Mouse (Mus musculus): Measurements from ENCODE around the gene E2f8. TPM values are rescaled to one million over a fixed set of nuclear protein-coding genes. Genes with fewer than 3 reads are reported as not detected.

Gene E2f8
- total and polyA plus RNA-seq, 2 experiments from 2014 or later: 0.70 to 1.8 TPM

- no peak for DNase-seq (ENCODE audit: low spot score)
- Histone ChIP-seq H3K9ac (replicated peaks; ENCODE audit: low read length, poor library complexity, severe bottlenecking) (no peak overlapping the region), H3K27ac (ENCODE audit: low read depth, low read length) (no peak overlapping the region), H3K4me1 (ENCODE audit: insufficient read depth, low read length) (no peaks in the 10 kb centered on the region), H3K36me3 (ENCODE audit: insufficient read depth, low read length) (no peaks in the 10 kb centered on the region), H3K4me3 (ENCODE audit: low read depth, low read length) (no peak overlapping the region), H3K27me3 (ENCODE audit: insufficient read depth, low read length) (no peaks in the 10 kb centered on the region), H3K4me2 (ENCODE audit: low read depth, low read length, poor library complexity, severe bottlenecking) (no peak overlapping the region), H3K9me3 (ENCODE audit: low read length) (no peaks in the 10 kb centered on the region)
- TF ChIP-seq CTCF (IDR thresholded peaks at IDR 0.05): no peak
- WGBS: 71% methylated on average over 1 of the region's 1 CpGs
- no peak for ATAC-seq (ENCODE audit: low FRiP score)
These were observed 20.4 kb downstream of the E2f8 start for GRCm38 (mm10) chr7:48860948-48861347.

- WGBS: 77% methylated on average over 4 of the region's 4 CpGs
- DNase-seq (ENCODE audit: low spot score): no peak
- no peak for TF ChIP-seq CTCF (IDR thresholded peaks at IDR 0.05)
- Histone ChIP-seq H3K9me3 (ENCODE audit: low read length) (no peaks in the 10 kb centered on the region), H3K36me3 (ENCODE audit: insufficient read depth, low read length) (no peaks in the 10 kb centered on the region), H3K4me1 (ENCODE audit: insufficient read depth, low read length) (no peaks in the 10 kb centered on the region), H3K4me2 (ENCODE audit: low read depth, low read length, poor library complexity, severe bottlenecking) (no peak overlapping the region), H3K9ac (replicated peaks; ENCODE audit: low read length, poor library complexity, severe bottlenecking) (no peak overlapping the region), H3K4me3 (ENCODE audit: low read depth, low read length) (no peak overlapping the region), H3K27me3 (ENCODE audit: insufficient read depth, low read length) (no peaks in the 10 kb centered on the region), H3K27ac (ENCODE audit: low read depth, low read length) (no peak overlapping the region)
- ATAC-seq (ENCODE audit: low FRiP score): no peak
These were observed 22.0 kb downstream of the E2f8 start for GRCm38 (mm10) chr7:48859362-48859761.

GRCm38 (mm10) chr7:48858257-48858656, 23.1 kb downstream of the E2f8 start:
- 69% methylated on average over 1 of the region's 1 CpGs for WGBS
- H3K9ac ChIP-seq (replicated peaks; ENCODE audit: low read length, poor library complexity, severe bottlenecking): no peak overlapping the region
- no peak for ATAC-seq (ENCODE audit: low FRiP score)

GRCm38 (mm10) chr7:48855461-48855860, 25.9 kb downstream of the E2f8 start:
- Histone ChIP-seq H3K4me1 (ENCODE audit: insufficient read depth, low read length) (no peaks in the 10 kb centered on the region), H3K27me3 (ENCODE audit: insufficient read depth, low read length) (no peaks in the 10 kb centered on the region), H3K27ac (ENCODE audit: low read depth, low read length) (no peak overlapping the region), H3K4me3 (ENCODE audit: low read depth, low read length) (no peak overlapping the region), H3K36me3 (ENCODE audit: insufficient read depth, low read length) (no peaks in the 10 kb centered on the region), H3K9ac (replicated peaks; ENCODE audit: low read length, poor library complexity, severe bottlenecking) (no peak overlapping the region), H3K4me2 (ENCODE audit: low read depth, low read length, poor library complexity, severe bottlenecking) (no peak overlapping the region), H3K9me3 (ENCODE audit: low read length) (no peaks in the 10 kb centered on the region)
- ATAC-seq (ENCODE audit: low FRiP score): no peak
- no peak for DNase-seq (ENCODE audit: low spot score)
- 95% methylated on average over 3 of the region's 3 CpGs for WGBS
- TF ChIP-seq CTCF (IDR thresholded peaks at IDR 0.05): no peak

More at GRCm38 (mm10) chr7:48858257-48858656, 23.1 kb downstream of the E2f8 start:
- H3K27ac ChIP-seq (ENCODE audit: low read depth, low read length): no peak overlapping the region
- no peak overlapping the region for H3K4me3 ChIP-seq (ENCODE audit: low read depth, low read length)
- H3K9me3 ChIP-seq (ENCODE audit: low read length): no peaks in the 10 kb centered on the region
- TF ChIP-seq CTCF (IDR thresholded peaks at IDR 0.05): no peak
- H3K27me3 ChIP-seq (ENCODE audit: insufficient read depth, low read length): no peaks in the 10 kb centered on the region
- no peaks in the 10 kb centered on the region for H3K36me3 ChIP-seq (ENCODE audit: insufficient read depth, low read length)
- DNase-seq (ENCODE audit: low spot score): no peak
- no peaks in the 10 kb centered on the region for H3K4me1 ChIP-seq (ENCODE audit: insufficient read depth, low read length)
- no peak overlapping the region for H3K4me2 ChIP-seq (ENCODE audit: low read depth, low read length, poor library complexity, severe bottlenecking)

- 89% methylated on average over 13 of the region's 13 CpGs for WGBS
- Histone ChIP-seq H3K36me3 (ENCODE audit: insufficient read depth, low read length) (no peaks in the 10 kb centered on the region), H3K27me3 (ENCODE audit: insufficient read depth, low read length) (no peaks in the 10 kb centered on the region), H3K9ac (replicated peaks; ENCODE audit: low read length, poor library complexity, severe bottlenecking) (no peak overlapping the region), H3K4me3 (ENCODE audit: low read depth, low read length) (no peak overlapping the region), H3K27ac (ENCODE audit: low read depth, low read length) (no peak overlapping the region), H3K4me1 (ENCODE audit: insufficient read depth, low read length) (no peaks in the 10 kb centered on the region), H3K4me2 (ENCODE audit: low read depth, low read length, poor library complexity, severe bottlenecking) (no peak overlapping the region), H3K9me3 (ENCODE audit: low read length) (no peaks in the 10 kb centered on the region)
- no peak for ATAC-seq (ENCODE audit: low FRiP score)
- no peak for TF ChIP-seq CTCF (IDR thresholded peaks at IDR 0.05)
- DNase-seq (ENCODE audit: low spot score): no peak
These were observed 27.9 kb downstream of the E2f8 start for GRCm38 (mm10) chr7:48853496-48853895.

- H3K27me3 ChIP-seq (ENCODE audit: insufficient read depth, low read length): no peaks in the 10 kb centered on the region
- 0 out of 2 replicates have a peak overlapping the region, but pooled peaks have one; percentile 43 for H3K27ac ChIP-seq (ENCODE audit: low read depth, low read length)
- DNase-seq (ENCODE audit: low spot score) (peak; percentile 16), ATAC-seq (ENCODE audit: low FRiP score) (peak; percentile 65)
- H3K9ac ChIP-seq (replicated peaks; ENCODE audit: low read length, poor library complexity, severe bottlenecking): no peak overlapping the region
- peak; percentile 47 for TF ChIP-seq CTCF (IDR thresholded peaks at IDR 0.05)
- H3K4me1 ChIP-seq (ENCODE audit: insufficient read depth, low read length): no peaks in the 10 kb centered on the region
- H3K9me3 ChIP-seq (ENCODE audit: low read length): no peaks in the 10 kb centered on the region
- H3K36me3 ChIP-seq (ENCODE audit: insufficient read depth, low read length): no peaks in the 10 kb centered on the region
- H3K4me2 ChIP-seq (ENCODE audit: low read depth, low read length, poor library complexity, severe bottlenecking): no peak overlapping the region
- no peak overlapping the region for H3K4me3 ChIP-seq (ENCODE audit: low read depth, low read length)
- WGBS: 33% methylated on average over 6 of the region's 6 CpGs
These were observed 29.8 kb downstream of the E2f8 start for GRCm38 (mm10) chr7:48851529-48852104.
